In the genomic region with DNA sequence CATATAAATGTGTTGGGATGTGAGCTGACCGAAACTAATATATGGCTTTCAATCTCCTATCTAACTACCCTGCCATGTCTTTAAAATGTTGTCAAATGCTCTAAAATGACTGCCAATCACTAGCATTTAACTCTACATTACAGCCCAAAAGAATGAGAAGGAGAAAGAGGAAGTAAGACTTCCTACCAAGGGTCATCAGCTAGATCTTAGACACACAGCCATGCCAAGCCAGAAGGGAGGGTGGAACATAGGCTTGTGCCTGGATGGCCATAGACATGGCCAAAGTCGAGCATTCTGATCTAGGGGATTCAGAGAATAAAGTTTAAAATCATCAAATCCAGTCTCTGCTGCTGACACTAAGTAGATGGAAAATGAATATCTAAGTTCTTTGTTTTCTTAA, we compare ENCODE assay signal across 29 mouse cellular contexts.
"Had no signal": no experiment of that assay in that cellular context is flagged by ENCODE, and none has a peak within 500 bp of the region (broad histone marks: within the 10 kb centered on the region; RNA-seq: fewer than 3 reads in every experiment).

No protein-coding gene starts in this region.

- H3K36me3 ChIP-seq: heart, embryonic 10.5 days; heart, embryonic 13.5 days; heart, embryonic 15.5 days; hindbrain, embryonic 10.5 days; hindbrain, embryonic 12.5 days; intestine, embryonic 15.5 days; kidney, embryonic 15.5 days; limb, embryonic 10.5 days; limb, embryonic 12.5 days; liver, embryonic 13.5 days; liver, embryonic 15.5 days had no signal

- H3K4me2 ChIP-seq: heart, embryonic 13.5 days; heart, embryonic 15.5 days; hindbrain, embryonic 12.5 days; hindbrain, embryonic 14.5 days; intestine, embryonic 15.5 days; kidney, embryonic 15.5 days; limb, embryonic 12.5 days; liver, embryonic 11.5 days; liver, embryonic 13.5 days; liver, embryonic 15.5 days had no signal

- H3K4me1 ChIP-seq: heart, embryonic 10.5 days; hindbrain, embryonic 10.5 days; hindbrain, embryonic 12.5 days; intestine, embryonic 15.5 days; limb, embryonic 10.5 days; liver, embryonic 13.5 days; liver, embryonic 15.5 days had no signal

- H3K9me3 ChIP-seq: heart, embryonic 10.5 days; heart, embryonic 13.5 days; heart, embryonic 15.5 days; hindbrain, embryonic 10.5 days; hindbrain, embryonic 12.5 days; intestine, embryonic 15.5 days; kidney, embryonic 15.5 days; limb, embryonic 10.5 days; limb, embryonic 12.5 days; liver, embryonic 13.5 days; liver, embryonic 15.5 days had no signal

- H3K4me3 ChIP-seq: heart, embryonic 10.5 days; heart, embryonic 13.5 days; heart, embryonic 15.5 days; hindbrain, embryonic 10.5 days; hindbrain, embryonic 12.5 days; intestine, embryonic 15.5 days; kidney, embryonic 15.5 days; limb, embryonic 10.5 days; limb, embryonic 12.5 days; liver, embryonic 13.5 days; liver, embryonic 15.5 days had no signal

- DNase-seq: gastrocnemius, postnatal 10 days; gastrocnemius, postnatal 25 days; heart, adult 18-20 months; heart, postnatal 14 days; heart, postnatal 36 days; kidney, adult 18-20 months; kidney, adult 8-10 months; kidney, postnatal 14 days; kidney, postnatal 36 days; layer of hippocampus, adult 9-11 months; layer of hippocampus, postnatal 36 days; liver; liver, embryonic 13.5 days had no signal

- H3K27me3 ChIP-seq: heart, embryonic 13.5 days; heart, embryonic 15.5 days; hindbrain, embryonic 12.5 days; intestine, embryonic 15.5 days; kidney, embryonic 15.5 days; limb, embryonic 12.5 days; liver, embryonic 13.5 days; liver, embryonic 15.5 days had no signal

- H3K27ac ChIP-seq: heart, embryonic 10.5 days; heart, embryonic 13.5 days; heart, embryonic 15.5 days; hindbrain, embryonic 10.5 days; hindbrain, embryonic 12.5 days; hindbrain, embryonic 14.5 days; intestine, embryonic 15.5 days; kidney, embryonic 15.5 days; kidney, postnatal 0 days; limb, embryonic 10.5 days; limb, embryonic 12.5 days; liver, embryonic 13.5 days; liver, embryonic 15.5 days had no signal

- H3K9ac ChIP-seq: heart, embryonic 13.5 days; heart, embryonic 15.5 days; hindbrain, embryonic 12.5 days; hindbrain, embryonic 14.5 days; intestine, embryonic 15.5 days; kidney, embryonic 15.5 days; limb, embryonic 12.5 days; liver, embryonic 13.5 days; liver, embryonic 15.5 days had no signal

- ATAC-seq: hindbrain, embryonic 16.5 days; inflammation-experienced regulatory T-cells, adult 6 months; intestine, embryonic 15.5 days; intestine, postnatal 0 days had no signal
